Mouse (Mus musculus) retina, adult 2 months (tissue): ENCODE results near the gene Rpl18.

Experiments used
- DNase-seq: peaks from one replicate; pipeline ENCODE4 v3.0.0-alpha.2; 2012; ENCODE audit warnings: low read depth, low spot score

The Rpl18 gene

GRCm38 (mm10) chr7:45715090-45715708, at the start of gene Rpl18:
Rpl18 (plus strand) TSS chr7:45715457.
- DNase-seq, result peak; percentile 86

DNA sequence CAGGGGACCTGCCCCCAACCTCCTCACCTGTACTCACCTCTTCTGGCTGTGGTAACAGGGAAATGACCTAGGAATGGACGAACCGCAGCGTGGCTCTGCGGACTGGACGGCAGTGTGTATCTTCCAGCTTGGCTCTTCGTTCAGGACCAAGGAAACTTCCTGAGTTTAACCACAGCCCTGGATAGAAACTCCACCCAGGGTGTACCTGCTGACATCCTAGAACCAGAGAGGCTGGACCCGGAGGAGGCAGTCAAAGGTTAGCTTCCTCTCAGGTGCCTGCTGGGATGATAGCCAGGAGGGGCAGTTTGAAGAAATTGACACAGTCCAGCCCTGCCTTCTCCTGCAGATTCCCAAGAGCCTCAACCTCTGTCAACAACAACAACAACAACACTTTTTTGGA, 49.1 kb upstream of the Rpl18 start, which contains the start of gene Fut2:
Gene Fut2, minus strand, starts transcription at position 234 of the 400 bp plus-strand sequence.
- DNase-seq, result no peak

DNA sequence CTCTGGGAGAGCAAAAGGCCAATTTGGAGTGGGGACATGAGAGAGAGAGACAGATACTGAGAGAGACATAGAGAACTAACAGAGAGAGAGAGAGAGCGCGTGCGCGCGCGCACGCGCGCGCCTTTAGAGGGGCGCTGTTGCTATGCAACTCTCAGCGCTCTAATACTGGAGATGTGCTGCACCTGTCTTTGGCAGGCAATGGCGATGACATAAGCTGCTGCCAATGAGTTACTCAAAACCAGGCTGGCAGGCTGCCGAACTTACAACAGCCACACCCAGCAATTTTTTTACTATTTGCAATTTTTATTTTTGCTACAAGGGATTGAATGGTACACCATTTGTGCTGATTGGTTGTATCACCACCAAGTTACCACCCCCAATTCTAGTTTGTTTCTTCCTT, 47.5 kb upstream of the Rpl18 start:
- DNase-seq, result no peak

GRCm38 (mm10) chr7:45668921-45669320, 46.3 kb upstream of the Rpl18 start:
- no peak for DNase-seq

DNA sequence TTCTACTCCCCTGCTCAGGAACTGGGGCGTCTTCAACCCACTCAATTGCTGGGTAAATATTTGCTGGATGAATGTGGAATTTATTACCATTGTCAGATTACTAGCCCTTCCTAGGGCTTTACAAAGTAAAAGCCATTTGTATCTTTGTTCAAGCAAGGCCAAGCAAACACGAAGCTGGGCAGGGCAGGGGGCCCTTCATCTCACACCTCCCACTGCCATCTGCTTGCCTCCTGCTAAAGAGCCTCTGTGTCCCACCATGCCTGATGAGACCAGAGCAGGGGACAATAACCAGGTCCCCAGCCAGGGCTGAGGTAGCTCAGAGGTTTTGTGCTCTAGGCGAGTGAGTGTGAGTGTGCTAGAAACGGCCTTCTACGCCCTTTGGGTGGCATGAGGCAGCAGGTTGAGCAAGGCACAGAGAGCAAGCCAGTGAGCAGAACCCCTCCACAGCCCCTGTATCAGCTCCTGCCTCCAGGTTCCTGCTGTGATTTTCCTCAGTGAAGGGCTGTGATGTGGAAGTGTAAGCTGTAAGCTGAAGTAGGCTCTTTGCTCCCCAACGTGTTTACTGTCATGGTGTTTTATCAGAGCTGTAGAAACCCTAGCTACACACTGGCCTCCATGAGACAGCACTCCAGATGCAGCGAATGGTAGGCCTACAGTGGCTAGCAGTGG, 37.5 kb upstream of the Rpl18 start:
- DNase-seq, result no peak

- DNase-seq, result no peak
Observed at GRCm38 (mm10) chr7:45678513-45678912, 36.7 kb upstream of the Rpl18 start.

GRCm38 (mm10) chr7:45679966-45680621, 35.2 kb upstream of the Rpl18 start:
- no peak for DNase-seq

GRCm38 (mm10) chr7:45681046-45681736, 34.1 kb upstream of the Rpl18 start:
- no peak for DNase-seq

GRCm38 (mm10) chr7:45682144-45683126, 32.8 kb upstream of the Rpl18 start:
- peak; percentile 63 for DNase-seq

DNA sequence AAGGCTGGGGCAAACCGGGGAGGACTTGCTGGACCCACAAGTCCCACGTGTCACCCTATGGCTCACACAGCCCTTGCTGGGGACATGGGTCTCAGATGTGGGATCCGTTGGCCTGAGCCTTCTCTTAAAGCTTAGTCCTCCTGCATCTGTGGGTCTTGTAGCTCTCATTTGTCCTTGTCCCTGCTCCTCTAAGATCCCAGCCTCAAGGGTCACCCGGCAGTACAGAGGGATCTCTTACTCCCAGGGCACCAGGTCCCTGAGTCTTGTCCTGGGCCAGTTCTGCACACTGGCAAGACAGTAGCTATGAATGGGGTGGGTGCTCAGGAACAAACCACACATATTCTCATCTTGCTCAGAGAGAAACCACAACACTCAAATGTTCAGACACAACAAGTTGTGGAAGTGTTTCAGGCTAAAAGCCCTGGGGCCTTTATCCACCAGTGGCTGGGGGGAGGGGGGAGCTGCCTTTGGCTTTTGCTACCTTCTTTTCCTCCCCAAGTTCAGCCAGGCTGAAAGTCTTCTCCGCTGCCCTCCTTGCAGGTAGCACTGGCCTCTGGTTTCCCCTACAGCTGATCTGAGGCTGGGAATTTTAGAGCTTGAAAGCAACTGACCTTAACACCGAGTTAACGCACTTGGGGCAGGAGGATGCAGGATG, 31.7 kb upstream of the Rpl18 start, which contains the start of gene Ntn5:
Gene Ntn5, plus strand, starts transcription at position 627 of the 655 bp plus-strand sequence.
- no peak for DNase-seq

- DNase-seq, result no peak
Observed at GRCm38 (mm10) chr7:45685811-45686210, 29.4 kb upstream of the Rpl18 start.

GRCm38 (mm10) chr7:45686841-45687240, 28.4 kb upstream of the Rpl18 start:
- no peak for DNase-seq

GRCm38 (mm10) chr7:45689099-45689498, 26.2 kb upstream of the Rpl18 start:
- no peak for DNase-seq

DNA sequence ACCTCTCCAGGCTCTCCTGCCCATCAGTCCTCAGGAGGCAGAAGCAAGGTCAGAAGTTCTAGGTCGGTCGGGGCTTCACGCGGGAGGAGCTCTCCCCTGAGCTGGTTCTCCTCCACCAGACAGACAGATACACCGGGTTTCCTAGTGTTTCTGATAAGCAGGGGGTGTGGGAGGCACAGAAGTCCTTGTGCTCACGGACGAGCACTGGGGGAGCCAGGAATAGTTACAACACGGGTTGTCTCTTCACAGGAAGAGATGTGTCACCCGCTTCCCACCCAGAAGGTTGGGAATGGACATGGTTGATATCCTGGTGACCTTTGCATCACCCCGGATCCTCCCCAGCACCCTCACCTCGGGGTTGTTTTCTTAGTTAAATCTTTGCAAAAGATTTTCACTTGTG, 25.5 kb upstream of the Rpl18 start:
- no peak for DNase-seq

- no peak for DNase-seq
Observed at GRCm38 (mm10) chr7:45692364-45692763, 22.9 kb upstream of the Rpl18 start.

- DNase-seq, result no peak
Observed at GRCm38 (mm10) chr7:45693921-45694591, 21.2 kb upstream of the Rpl18 start, which contains the start of gene Sec1. Sec1 (minus strand) TSS chr7:45694402.

GRCm38 (mm10) chr7:45695098-45695497, 20.2 kb upstream of the Rpl18 start:
- no peak for DNase-seq

GRCm38 (mm10) chr7:45697894-45698293, 17.4 kb upstream of the Rpl18 start:
- DNase-seq, result no peak

- no peak for DNase-seq
Observed at GRCm38 (mm10) chr7:45699523-45700141, 15.6 kb upstream of the Rpl18 start, which contains the start of gene Car11. Car11 (plus strand) TSS chr7:45699843.
